Mouse (Mus musculus) left cerebral cortex, adult 11 months (tissue): ENCODE measurements at regions not wholly inside any gene's neighbourhood (a gene's known extent, or its start where the extent isn't known, plus 50 kb on each side); places are given as distances from the start of the nearest gene placed in this dataset.
A peak's percentile ranks its signal among the peaks of the same experiment; 100 is the strongest.
"Not testable (repeated sequence)": the region's sequence is repeated elsewhere in the genome, so short reads cannot be mapped to it uniquely, and the experiment has no call there.

Source experiments
- DNase-seq: peaks from one replicate; pipeline ENCODE4 v3.0.0; 2022; ENCODE audit warnings: low spot score

GRCm38 (mm10) chr10:20891426-20891825 is 60.9 kb upstream of the Ahi1 start:
- no peak for DNase-seq

- no peak for DNase-seq
Measured at GRCm38 (mm10) chr10:20883618-20884017, 68.7 kb upstream of the Ahi1 start.

- DNase-seq = no peak
Measured at GRCm38 (mm10) chr10:20882599-20882998, 69.7 kb upstream of the Ahi1 start.

GRCm38 (mm10) chr10:20880251-20880650 is 72.1 kb upstream of the Ahi1 start:
- DNase-seq = no peak

- no peak for DNase-seq
Measured at GRCm38 (mm10) chr10:20879482-20879881, 72.9 kb upstream of the Ahi1 start.

- no peak for DNase-seq
Measured at GRCm38 (mm10) chr10:20867076-20867475, 85.3 kb upstream of the Ahi1 start.

GRCm38 (mm10) chr10:20865031-20865430 is 87.3 kb upstream of the Ahi1 start:
- no peak for DNase-seq

- DNase-seq = no peak
Measured at GRCm38 (mm10) chr10:20857413-20857812, 94.9 kb upstream of the Ahi1 start.

GRCm38 (mm10) chr10:20854621-20855363 is 97.6 kb upstream of the Ahi1 start:
- DNase-seq = peak; percentile 24

GRCm38 (mm10) chr10:20847287-20847686 is 105.1 kb upstream of the Ahi1 start:
- DNase-seq = no peak

GRCm38 (mm10) chr10:20843277-20843676 is 109.1 kb upstream of the Ahi1 start:
- no peak for DNase-seq

GRCm38 (mm10) chr10:20842131-20842530 is 110.2 kb upstream of the Ahi1 start:
- DNase-seq = no peak

GRCm38 (mm10) chr10:20841430-20842040 is 110.8 kb upstream of the Ahi1 start:
- no peak for DNase-seq

- no peak for DNase-seq
Measured at GRCm38 (mm10) chr10:20838685-20839425, 113.5 kb upstream of the Ahi1 start.

- not testable (repeated sequence) for DNase-seq
Measured at GRCm38 (mm10) chr10:20836816-20837215, 111.9 kb upstream of the Pde7b start.

- DNase-seq = peak; percentile 11
Measured at GRCm38 (mm10) chr10:20834806-20835575, 110.1 kb upstream of the Pde7b start.

- DNase-seq = no peak
Measured at GRCm38 (mm10) chr10:20828304-20828703, 103.4 kb upstream of the Pde7b start.

- DNase-seq = no peak
Measured at GRCm38 (mm10) chr10:20827473-20827872, 102.6 kb upstream of the Pde7b start.

GRCm38 (mm10) chr10:20818548-20818947 is 93.7 kb upstream of the Pde7b start:
- DNase-seq = no peak

GRCm38 (mm10) chr10:20799792-20800191 is 74.9 kb upstream of the Pde7b start:
- peak; percentile 62 for DNase-seq

- no peak for DNase-seq
Measured at GRCm38 (mm10) chr10:20798400-20798799, 73.5 kb upstream of the Pde7b start.

- no peak for DNase-seq
Measured at GRCm38 (mm10) chr10:20793956-20794355, 69.1 kb upstream of the Pde7b start.
